Mouse (Mus musculus): ENCODE measurements at regions not wholly inside any gene's neighbourhood (a gene's known extent, or its start where the extent isn't known, plus 50 kb on each side); places are given as distances from the start of the nearest gene placed in this dataset.
"Not testable (repeated sequence)": the region's sequence is repeated elsewhere in the genome, so short reads cannot be mapped to it uniquely, and the experiment has no call there.

DNA sequence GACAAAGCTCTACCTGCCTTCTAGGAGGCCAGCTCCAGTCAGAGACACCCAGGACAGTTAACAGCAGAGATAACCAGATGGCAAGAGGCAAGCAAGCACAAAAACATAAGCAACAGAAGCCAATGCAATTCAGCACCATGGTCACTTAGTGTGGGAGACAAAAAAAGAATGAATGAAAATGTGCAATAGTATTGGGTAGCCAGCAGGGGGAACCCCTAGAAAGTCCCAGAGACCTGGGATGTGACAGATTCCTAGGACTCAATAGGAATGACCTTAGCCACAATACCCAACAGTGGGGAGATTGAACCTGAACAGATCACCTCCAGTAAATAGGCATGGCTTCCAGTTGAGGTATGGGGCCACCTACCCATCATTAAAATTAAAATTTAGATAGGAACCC is 409.0 kb upstream of the St6gal2 start:
- DNase-seq: peak; percentile 2

DNA sequence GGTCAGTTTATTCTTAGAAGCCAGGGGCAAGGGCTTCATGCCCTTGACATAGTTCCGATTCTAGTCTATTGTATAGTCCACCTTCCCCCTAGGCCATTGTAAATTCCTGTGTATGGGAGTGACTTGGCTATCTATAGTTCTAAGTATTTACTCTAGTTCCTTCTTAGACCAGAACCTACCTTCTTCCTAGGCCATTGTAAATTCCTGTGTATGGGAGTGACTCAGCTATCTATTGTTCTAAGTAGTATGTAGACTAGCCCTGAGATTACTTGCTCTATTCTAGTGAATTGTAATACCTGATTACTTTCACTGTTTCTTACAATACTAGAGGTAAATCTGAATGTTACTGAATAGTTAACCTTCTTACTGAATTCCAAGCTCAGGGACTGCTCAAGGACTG is 405.0 kb upstream of the St6gal2 start:
- not testable (repeated sequence) for DNase-seq

DNA sequence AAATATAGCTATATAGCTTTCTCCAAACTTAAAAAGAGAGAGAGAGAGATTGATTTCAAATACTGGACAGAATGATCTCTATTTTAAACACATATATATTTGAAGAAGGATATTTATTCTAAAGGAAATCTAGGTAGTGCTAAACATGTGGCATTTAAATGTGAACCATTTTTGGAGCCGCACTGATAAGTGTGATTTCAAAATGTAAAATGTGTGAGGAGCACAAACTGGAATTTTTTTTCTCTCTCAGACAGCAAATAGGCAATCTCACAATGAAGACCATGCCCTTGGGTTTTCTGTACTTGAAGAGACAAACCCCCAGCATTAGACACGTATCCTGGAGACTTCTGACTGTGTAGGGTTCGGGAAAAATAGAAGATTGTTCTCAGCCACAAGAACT is 376.8 kb upstream of the St6gal2 start:
- DNase-seq: no peak

DNA sequence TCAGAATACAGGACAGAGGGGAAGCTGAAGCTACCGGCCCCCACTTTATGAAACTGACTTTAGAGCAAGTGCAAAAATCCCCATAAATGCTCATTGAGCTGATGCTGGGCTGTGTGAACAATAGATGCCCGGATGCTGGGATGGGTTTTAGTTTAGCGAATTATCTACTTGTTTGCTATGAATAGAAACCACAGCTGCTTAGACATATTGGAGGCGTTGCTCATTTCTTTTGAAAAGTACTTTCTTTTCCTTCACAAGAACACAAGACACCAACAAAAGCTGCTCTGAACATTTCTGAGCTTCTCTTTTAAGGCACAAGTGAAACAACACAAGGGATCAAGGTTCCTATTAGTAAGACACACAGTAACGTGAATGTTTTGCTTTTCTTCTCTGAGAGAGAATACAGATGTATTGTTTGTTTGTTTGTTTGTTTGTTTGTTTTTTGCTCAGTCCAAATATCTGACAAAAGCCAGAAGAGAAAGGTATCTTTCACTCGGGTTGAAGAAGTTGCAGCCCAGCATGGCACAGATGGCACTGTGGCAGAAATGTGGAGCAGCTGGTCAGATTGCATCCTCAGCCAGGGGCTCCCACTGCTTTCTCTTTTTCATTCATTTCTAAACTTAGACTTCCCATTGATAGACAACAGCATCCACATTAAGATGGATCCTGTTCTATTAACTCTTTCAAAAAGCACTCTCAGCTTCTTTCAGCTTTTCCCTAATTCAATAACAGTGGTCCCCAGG is 361.7 kb upstream of the St6gal2 start:
- DNase-seq: no peak

DNA sequence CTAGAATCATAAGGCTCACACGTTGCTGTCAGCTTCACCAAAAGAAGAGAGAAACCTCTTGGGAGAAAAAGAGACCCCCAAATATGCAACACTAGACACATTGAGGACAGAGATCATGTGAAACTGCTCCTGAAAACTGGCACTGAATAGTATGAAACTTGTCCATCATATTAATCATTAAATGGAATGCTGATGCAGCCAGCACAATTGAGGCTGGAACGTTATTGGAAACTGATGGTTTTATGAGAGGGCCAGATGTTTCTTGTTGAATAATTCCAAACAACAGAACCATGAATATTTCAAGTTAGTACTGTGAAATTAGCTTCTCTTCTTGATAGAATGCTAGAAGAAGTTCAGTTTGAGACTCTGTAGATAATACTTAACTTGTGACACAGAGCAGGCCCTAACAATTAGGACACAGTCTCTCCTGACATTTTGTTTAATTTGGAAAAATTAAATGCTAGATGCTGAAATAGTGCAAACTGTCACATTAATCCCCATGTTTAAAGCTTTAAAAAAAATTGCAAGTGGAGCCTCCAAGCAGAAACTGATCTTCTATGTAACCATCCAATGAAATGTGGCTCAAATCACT is 354.4 kb upstream of the St6gal2 start:
- DNase-seq: no peak

DNA sequence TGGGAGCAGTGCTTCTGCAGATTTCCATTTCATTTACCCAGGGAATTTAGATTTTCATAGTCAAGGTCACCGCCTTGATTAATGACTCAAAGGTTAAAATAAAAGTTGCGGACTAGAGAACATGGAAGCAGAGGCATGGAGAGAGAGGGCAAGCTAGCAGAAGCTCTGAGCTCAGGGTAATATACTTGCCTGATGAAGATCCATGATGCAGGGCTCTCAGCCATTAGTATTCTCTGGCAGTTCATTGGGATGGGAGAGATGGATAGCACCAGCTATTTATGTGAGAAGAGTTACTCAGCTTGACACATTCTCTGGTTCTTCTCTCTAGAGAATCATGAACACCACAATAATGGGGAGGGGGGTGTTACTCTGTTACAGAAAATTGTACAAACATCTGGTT is 341.7 kb upstream of the St6gal2 start:
- no peak for DNase-seq

DNA sequence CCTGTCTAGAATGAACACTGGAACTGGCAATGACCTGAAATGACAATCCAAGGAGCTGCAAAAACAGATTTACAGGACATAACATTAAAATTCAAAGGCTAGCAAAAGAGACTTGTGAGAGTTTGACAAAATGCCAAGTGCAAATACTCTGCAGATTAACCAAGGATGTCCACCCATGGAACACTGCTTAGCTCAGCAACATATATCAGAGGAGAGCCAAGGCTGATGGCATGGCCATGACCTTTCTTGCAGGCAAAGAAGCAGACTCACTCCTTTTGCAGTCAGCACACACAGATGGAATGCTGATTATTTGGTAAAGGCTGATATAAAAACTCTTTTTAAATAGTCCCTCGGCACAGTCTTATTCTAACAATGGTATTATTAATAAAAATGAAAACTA is 320.3 kb upstream of the St6gal2 start:
- DNase-seq: no peak

DNA sequence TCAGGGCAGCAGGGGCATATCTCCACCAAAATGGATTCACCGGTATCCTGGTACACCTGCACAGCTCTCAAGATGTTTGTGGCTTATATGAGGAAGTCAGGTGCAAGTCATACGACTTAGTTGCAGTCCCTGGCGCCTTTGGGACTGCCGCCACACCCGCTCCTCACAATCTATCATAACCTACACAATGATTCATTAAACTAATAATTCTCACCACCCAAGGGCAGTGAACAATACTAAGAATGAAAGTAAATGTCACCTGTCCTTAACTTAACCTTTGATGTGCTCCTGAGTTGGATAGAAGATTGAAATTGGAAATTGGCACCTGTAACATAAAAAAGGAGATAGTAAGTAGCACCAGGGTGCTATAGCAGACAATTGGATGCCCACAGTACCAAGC is 315.1 kb upstream of the St6gal2 start:
- DNase-seq: not testable (repeated sequence)

All from retina, postnatal 1 day (tissue).